Mouse (Mus musculus): ENCODE results near the gene Coro1a.

DNA sequence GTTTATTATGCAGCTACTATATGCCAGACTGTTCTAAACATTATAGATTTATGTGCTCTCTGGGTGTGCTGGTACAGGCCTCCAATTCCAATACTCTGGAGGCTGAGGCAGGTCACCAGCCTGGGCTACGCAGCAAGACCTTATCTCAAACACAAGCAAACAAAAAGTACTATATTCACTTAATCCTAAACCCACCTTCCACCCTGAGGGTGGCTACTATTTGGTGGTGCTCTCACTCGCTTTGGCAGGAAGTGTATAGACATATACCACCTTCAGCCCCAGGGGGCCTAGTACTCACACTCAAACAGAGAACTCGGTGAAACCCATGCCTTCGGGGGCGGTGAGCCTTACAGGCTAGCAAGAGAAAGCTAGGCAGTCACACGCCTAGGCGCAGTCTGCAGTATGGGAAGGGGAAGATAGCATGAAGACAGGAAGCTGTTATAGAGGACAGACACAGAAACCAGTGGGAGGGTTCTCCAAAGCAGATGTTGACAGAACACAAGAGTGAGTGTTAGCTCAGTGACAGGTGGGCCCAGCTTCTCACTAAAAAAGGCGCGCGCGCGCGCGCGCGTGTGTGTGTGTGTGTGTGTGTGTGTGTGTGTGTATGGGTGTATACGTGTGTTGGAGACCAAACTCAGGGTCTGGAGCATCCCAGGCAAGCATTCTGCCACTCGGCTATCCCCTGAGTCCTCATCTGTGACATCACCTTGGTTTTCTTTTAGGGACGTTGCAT, at the start of gene Coro1a:
- TF ChIP-seq CTCF (IDR thresholded peaks at IDR 0.05; ENCODE audit: extremely low read depth, insufficient read depth, insufficient read length, insufficient replicate concordance) (no peak), POLR2A (IDR thresholded peaks at IDR 0.05; ENCODE audit: low read depth, low read length) (no peak; the same call in 1 of the 2 replicates)

All from spleen, adult 2 months (tissue).